Mouse (Mus musculus) urinary bladder, adult 2 months (tissue): ENCODE results near the gene Slc15a1. TPM values are rescaled to one million over a fixed set of nuclear protein-coding genes. Genes with fewer than 3 reads are reported as not detected.
"Not testable (repeated sequence)": the region's sequence is repeated elsewhere in the genome, so short reads cannot be mapped to it uniquely, and the experiment has no call there.

Experiments used
- DNase-seq: peaks from one replicate; pipeline ENCODE4 v3.0.0; 2022; ENCODE audit warnings: low spot score
- polyA plus RNA-seq: library from polyadenylated mRNA; depleted of rRNA; stranded (reverse); fragments of >200 nt; gene quantifications from 2 replicates; pipeline ENCODE4 v1.2.3, GENCODE M21; 2012; rRNA removed

Gene Slc15a1
- polyA plus RNA-seq, 1 experiment, result 0.04 TPM

- DNase-seq, result not testable (repeated sequence)
Observed at GRCm38 (mm10) chr14:121413726-121414125, 91.3 kb downstream of the Slc15a1 start.

Other genes starting within 250 kb of the Slc15a1 start
- 60.4 and 67.3 TPM in 2 replicates for gene Stk24, start 125.2 kb downstream of the Slc15a1 start, polyA plus RNA-seq